Mouse (Mus musculus) C2C12 (cell line): ENCODE measurements around the gene Klhl24. TPM values are rescaled to one million over a fixed set of nuclear protein-coding genes. Genes with fewer than 3 reads are reported as not detected.

Experiments used
- H3K27me3 ChIP-seq: one replicate; pipeline ENCODE4 v1.6.1; 2011; ENCODE audit not compliant: control insufficient read depth, insufficient read depth, insufficient read length
- H3K36me3 ChIP-seq: one replicate; pipeline ENCODE4 v1.6.1; 2011; ENCODE audit not compliant: control insufficient read depth, insufficient read depth
- H3K4me3 ChIP-seq: one replicate; pipeline ENCODE4 v1.5.1; 2011; ENCODE audit warnings: mild to moderate bottlenecking, control low read depth; ENCODE audit not compliant: poor library complexity, insufficient read depth, severe bottlenecking
- H3K79me2 ChIP-seq: one replicate; pipeline ENCODE4 v1.6.1; 2011; ENCODE audit not compliant: control insufficient read depth, insufficient read depth
- H3K79me3 ChIP-seq: one replicate; pipeline ENCODE4 v1.6.1; 2011; ENCODE audit warnings: low read depth, control low read depth
- H3ac ChIP-seq: one replicate; pipeline ENCODE3; 2011; ENCODE audit warnings: low read depth; ENCODE audit not compliant: control insufficient read depth, insufficient read length
- CEBPB ChIP-seq: IDR thresholded peaks from one replicate; pipeline ENCODE4 v1.6.1; 2011; ENCODE audit warnings: low read depth, mild to moderate bottlenecking, control low read depth, moderate library complexity
- CTCF ChIP-seq: IDR thresholded peaks from one replicate; pipeline ENCODE4 v1.5.1; 2011; ENCODE audit not compliant: control insufficient read depth, insufficient read depth, insufficient read length
- FOSL1 ChIP-seq: IDR thresholded peaks from one replicate; pipeline ENCODE4 v1.8.0; 2011; ENCODE audit warnings: mild to moderate bottlenecking, low read length; ENCODE audit not compliant: poor library complexity, insufficient read depth, severe bottlenecking
- MAX ChIP-seq: IDR thresholded peaks from one replicate; pipeline ENCODE4 v1.6.1; 2011; ENCODE audit warnings: mild to moderate bottlenecking, control low read depth
- MYOD1 ChIP-seq: IDR thresholded peaks from one replicate; pipeline ENCODE4 v1.6.1; 2011; ENCODE audit warnings: low read depth; ENCODE audit not compliant: control insufficient read depth, insufficient read length
- MYOG ChIP-seq: IDR thresholded peaks from one replicate; pipeline ENCODE4 v1.6.1; 2011; ENCODE audit not compliant: control insufficient read depth, insufficient read length; ENCODE audit errors: extremely low read depth
- USF1 ChIP-seq: IDR thresholded peaks from one replicate; pipeline ENCODE4 v1.6.1; 2011; ENCODE audit warnings: low read depth, mild to moderate bottlenecking, control low read depth, moderate library complexity
- polyA plus RNA-seq: library from polyadenylated mRNA; unstranded; fragments of >200 nt; fragmentation: generic; extraction: Trizol; gene quantifications from one replicate; pipeline ENCODE4 v1.2.1, GENCODE M21; 2012; ENCODE audit warnings: missing spikeins

Gene Klhl24
- polyA plus RNA-seq, 1 experiment: 2.6 TPM

DNA sequence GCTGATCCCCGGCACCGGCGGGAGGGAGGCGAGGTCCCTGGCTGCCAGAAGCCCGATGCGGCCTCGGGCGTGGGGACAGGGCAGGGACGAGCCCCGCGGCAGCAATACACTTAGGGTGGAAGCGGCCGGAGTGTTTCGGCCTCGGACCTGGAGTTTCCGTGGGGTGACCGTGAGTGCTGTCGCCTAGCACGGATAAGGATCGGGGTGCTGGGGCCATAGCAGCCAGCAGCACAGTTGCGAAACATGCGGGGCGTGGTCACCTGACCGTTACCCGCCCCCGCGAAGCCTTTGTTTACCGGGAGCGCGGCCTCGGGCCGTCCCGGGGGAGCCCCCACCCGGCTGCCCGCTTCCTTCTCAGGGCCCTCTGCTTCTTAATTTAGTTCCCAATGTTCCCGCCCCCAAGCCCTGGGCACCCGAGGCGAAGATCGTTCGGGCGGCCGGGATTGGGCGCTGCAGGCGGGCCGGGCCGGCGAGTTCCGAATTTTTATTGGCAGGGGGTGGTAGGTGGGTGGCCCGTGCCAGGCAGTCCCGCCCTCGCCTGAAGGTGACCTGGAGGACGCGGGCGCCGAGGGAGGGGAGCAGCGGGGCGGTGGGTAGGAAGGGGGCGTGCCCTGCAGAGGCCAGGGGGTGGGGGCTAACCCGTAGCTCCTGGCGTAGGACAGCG, 501 bp downstream of the Klhl24 start:
- Histone ChIP-seq H3K79me3 (no peaks in the 10 kb centered on the region), H3ac (peak overlapping the region; percentile 73), H3K79me2 (no peaks in the 10 kb centered on the region), H3K4me3 (peak overlapping the region; percentile 66), H3K36me3 (no peaks in the 10 kb centered on the region), H3K27me3 (no peaks in the 10 kb centered on the region)
- TF ChIP-seq CEBPB: peak; percentile 77
- TF ChIP-seq MYOG: no peak

DNA sequence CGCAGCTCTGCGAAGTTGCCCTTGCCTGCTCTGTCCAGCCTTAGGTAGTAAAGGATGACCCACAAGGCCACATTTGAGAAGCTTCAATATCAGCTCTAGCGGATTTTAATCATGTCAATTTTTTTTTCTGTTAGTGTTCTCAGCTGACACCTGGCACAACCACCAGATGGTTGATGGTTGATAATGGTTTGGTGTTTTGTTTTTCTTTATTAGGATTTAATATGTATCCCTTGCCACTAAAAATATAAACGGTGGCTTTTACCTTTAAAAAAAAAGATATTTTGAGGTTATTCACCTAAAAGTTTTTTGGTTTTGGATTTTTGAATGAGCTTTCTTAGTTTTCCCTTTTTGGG, 1.0 kb downstream of the Klhl24 start:
- H3K27me3 ChIP-seq: no peaks in the 10 kb centered on the region
- H3K79me2 ChIP-seq: no peaks in the 10 kb centered on the region
- H3K36me3 ChIP-seq: no peaks in the 10 kb centered on the region
- H3K79me3 ChIP-seq: no peaks in the 10 kb centered on the region
- TF ChIP-seq MAX (no peak), MYOD1 (no peak), CEBPB (no peak), CTCF (no peak), USF1 (no peak), MYOG (no peak), FOSL1 (no peak)
- H3K4me3 ChIP-seq: peak overlapping the region; percentile 66
- H3ac ChIP-seq: peak overlapping the region; percentile 19

DNA sequence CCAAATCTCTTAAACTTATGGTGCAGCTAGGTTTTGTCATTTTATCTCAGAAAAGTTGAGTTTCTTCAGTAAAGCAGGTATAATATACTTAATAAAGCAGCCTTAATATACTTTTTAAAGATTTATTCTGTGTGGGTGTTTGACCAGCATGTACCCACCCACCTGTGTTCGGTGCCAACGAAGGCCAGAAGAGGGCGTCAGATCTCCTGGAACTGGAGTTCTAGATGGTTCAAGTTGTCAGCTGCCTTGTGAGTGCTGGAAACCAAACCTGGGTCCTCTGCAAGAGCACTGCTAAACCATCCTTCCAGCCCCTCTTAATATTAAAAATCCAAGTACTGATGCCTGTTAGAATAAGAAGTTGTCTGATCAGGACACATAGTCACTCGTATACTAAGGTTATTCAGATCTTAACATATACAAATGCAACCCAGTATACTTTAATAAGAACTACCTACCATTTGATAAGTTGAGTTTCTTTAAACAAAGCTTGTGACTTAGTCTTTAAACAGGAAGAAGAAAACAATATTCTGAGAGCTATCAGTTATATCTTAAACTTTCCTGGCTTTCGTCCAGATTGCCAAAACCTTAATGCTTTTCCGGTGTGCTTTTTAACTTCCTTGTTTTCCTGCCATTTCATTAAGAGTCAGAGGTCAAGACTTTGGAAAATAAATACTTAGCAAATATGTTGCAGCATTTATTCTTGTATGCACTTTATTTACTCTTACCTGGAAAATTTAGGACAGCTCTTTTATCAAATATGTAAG, 1.7 kb downstream of the Klhl24 start:
- no peaks in the 10 kb centered on the region for H3K27me3 ChIP-seq
- no peaks in the 10 kb centered on the region for H3K79me2 ChIP-seq
- TF ChIP-seq MYOG: no peak
- TF ChIP-seq FOSL1: no peak
- TF ChIP-seq USF1: no peak
- TF ChIP-seq MAX: no peak
- TF ChIP-seq MYOD1: no peak
- no peak for TF ChIP-seq CTCF
- no peak for TF ChIP-seq CEBPB
- no peaks in the 10 kb centered on the region for H3K36me3 ChIP-seq
- H3ac ChIP-seq: no peak overlapping the region
- no peak overlapping the region for H3K4me3 ChIP-seq
- H3K79me3 ChIP-seq: no peaks in the 10 kb centered on the region

DNA sequence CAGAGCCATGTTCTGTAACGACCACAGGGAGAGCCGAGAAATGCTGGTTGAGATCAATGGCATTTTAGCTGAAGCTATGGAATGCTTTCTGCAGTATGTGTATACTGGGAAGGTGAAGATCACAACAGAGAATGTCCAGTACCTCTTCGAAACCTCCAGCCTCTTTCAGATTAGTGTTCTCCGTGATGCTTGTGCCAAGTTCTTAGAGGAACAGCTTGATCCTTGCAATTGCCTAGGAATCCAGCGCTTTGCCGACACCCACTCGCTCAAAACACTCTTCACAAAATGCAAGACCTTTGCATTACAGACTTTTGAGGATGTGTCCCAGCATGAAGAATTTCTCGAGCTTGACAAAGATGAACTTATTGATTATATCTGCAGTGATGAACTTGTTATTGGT, 9.7 kb downstream of the Klhl24 start:
- Histone ChIP-seq H3ac (no peak overlapping the region), H3K4me3 (no peak overlapping the region), H3K79me3 (no peaks in the 10 kb centered on the region), H3K79me2 (no peaks in the 10 kb centered on the region), H3K27me3 (no peaks in the 10 kb centered on the region), H3K36me3 (no peaks in the 10 kb centered on the region)
- TF ChIP-seq MYOG (no peak), FOSL1 (no peak), CTCF (no peak), MAX (no peak), CEBPB (no peak)

DNA sequence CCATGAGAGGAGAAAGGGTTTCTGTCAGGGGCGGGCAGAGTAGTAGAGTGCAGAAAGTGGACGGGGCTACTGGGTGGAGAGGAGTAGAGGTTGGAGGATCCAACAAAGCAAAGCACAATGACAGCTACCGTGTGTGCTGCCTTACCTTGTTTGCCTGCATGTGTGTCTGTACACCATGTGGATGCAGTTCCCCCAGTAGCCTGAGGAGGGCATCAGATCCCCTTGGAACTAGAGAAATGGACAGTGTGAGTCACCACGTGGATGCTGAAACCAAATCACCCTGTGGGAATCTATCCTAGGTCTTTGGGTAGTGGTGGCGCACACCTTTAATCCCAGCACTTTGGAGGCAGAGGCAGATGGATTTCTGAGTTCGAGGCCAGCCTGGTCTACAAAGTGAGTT, 11.6 kb downstream of the Klhl24 start:
- no peaks in the 10 kb centered on the region for H3K36me3 ChIP-seq
- no peak overlapping the region for H3K4me3 ChIP-seq
- H3K79me2 ChIP-seq: no peaks in the 10 kb centered on the region
- no peaks in the 10 kb centered on the region for H3K27me3 ChIP-seq
- H3K79me3 ChIP-seq: no peaks in the 10 kb centered on the region
- TF ChIP-seq MYOG (no peak), CEBPB (no peak), USF1 (no peak), MAX (no peak), CTCF (no peak)
- H3ac ChIP-seq: no peak overlapping the region

DNA sequence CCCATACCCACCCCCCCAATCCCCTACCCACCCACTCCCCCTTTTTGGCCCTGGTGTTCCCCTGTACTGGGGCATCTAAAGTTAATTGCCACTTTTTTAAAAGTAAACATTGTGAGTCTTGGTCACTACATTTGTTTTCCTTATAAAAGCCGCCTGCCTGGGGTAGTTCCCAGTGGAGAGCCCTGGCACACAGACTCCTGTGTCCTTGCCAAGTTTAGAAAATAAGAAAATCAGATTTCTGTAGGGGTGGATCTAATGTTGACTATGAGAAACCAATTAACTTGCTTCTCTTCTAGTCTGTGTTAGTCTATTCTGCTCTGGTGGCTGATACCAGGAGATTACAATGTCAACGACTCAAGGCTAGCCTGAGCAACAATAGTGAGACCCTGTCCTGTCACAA, 15.3 kb downstream of the Klhl24 start:
- H3ac ChIP-seq: no peak overlapping the region
- no peaks in the 10 kb centered on the region for H3K27me3 ChIP-seq
- H3K36me3 ChIP-seq: no peaks in the 10 kb centered on the region

More for the DNA sequence above, 15.3 kb downstream of the Klhl24 start:
- TF ChIP-seq MYOD1 (no peak), FOSL1 (no peak), CEBPB (no peak), USF1 (no peak), MYOG (no peak), CTCF (no peak), MAX (no peak)
- Histone ChIP-seq H3K4me3 (no peak overlapping the region), H3K79me3 (no peaks in the 10 kb centered on the region), H3K79me2 (no peaks in the 10 kb centered on the region)
